In genomic region chrX:20828934-20829333, GRCm38 (mm10) we compare ENCODE assay signal across 8 mouse cellular contexts. TPM values are rescaled to one million over a fixed set of nuclear protein-coding genes. Genes with fewer than 3 reads are reported as not detected.
DNase-seq lines count a peak whose midpoint lies in the region; ATAC-seq lines count a peak whose summit lies in the region.

No protein-coding gene starts in this region.

- no peaks in the 10 kb centered on the region for H3K27me3 ChIP-seq in limb, embryonic 11.5 days (ENCODE audit: control insufficient read depth, insufficient read depth, low read length)
- no peaks in the 10 kb centered on the region for H3K27me3 ChIP-seq in limb, embryonic 10.5 days (ENCODE audit: low read depth, poor library complexity, severe bottlenecking)
- no peaks in the 10 kb centered on the region for H3K27me3 ChIP-seq in hindbrain, embryonic 15.5 days
- H3K27me3 ChIP-seq in midbrain, embryonic 16.5 days (ENCODE audit: control insufficient read depth, insufficient read depth, low read depth, low read length): no peaks in the 10 kb centered on the region

- no peak overlapping the region for H3K9ac ChIP-seq in limb, embryonic 11.5 days (ENCODE audit: low read length)
- H3K9ac ChIP-seq in hindbrain, embryonic 15.5 days: no peak overlapping the region
- H3K9ac ChIP-seq in midbrain, embryonic 16.5 days (ENCODE audit: low read depth, low read length): no peak overlapping the region

- ATAC-seq in limb, embryonic 11.5 days (ENCODE audit: insufficient number of reproducible peaks, low FRiP score, low TSS enrichment, low read depth): no peak
- ATAC-seq in hindbrain, embryonic 15.5 days (ENCODE audit: low FRiP score, low read depth): peak; percentile 74; the same call in 1 of the 2 replicates
- peak; percentile 70; the same call in 1 of the 2 replicates for ATAC-seq in midbrain, embryonic 16.5 days

- 40% methylated on average over 5 of the region's 5 CpGs for WGBS in limb, embryonic 11.5 days
- WGBS in limb, embryonic 10.5 days: 39% methylated on average over 5 of the region's 5 CpGs
- 27% methylated on average over 5 of the region's 5 CpGs for WGBS in hindbrain, embryonic 15.5 days
- 33% methylated on average over 5 of the region's 5 CpGs for WGBS in midbrain, embryonic 16.5 days

- H3K4me3 ChIP-seq in limb, embryonic 11.5 days (ENCODE audit: low read depth, low read length): no peak overlapping the region
- no peak overlapping the region for H3K4me3 ChIP-seq in limb, embryonic 10.5 days
- no peak overlapping the region for H3K4me3 ChIP-seq in hindbrain, embryonic 15.5 days
- H3K4me3 ChIP-seq in midbrain, embryonic 16.5 days (ENCODE audit: low read depth, low read length): no peak overlapping the region

- H3K4me1 ChIP-seq in limb, embryonic 11.5 days (ENCODE audit: control insufficient read depth, insufficient read depth, low read length): no peaks in the 10 kb centered on the region
- no peaks in the 10 kb centered on the region for H3K4me1 ChIP-seq in limb, embryonic 10.5 days
- no peaks in the 10 kb centered on the region for H3K4me1 ChIP-seq in hindbrain, embryonic 15.5 days (replicated peaks)
- no peaks in the 10 kb centered on the region for H3K4me1 ChIP-seq in midbrain, embryonic 16.5 days (ENCODE audit: control insufficient read depth, insufficient read depth, low read length)

- no peak overlapping the region for H3K4me2 ChIP-seq in limb, embryonic 11.5 days (ENCODE audit: low read depth, severe bottlenecking)
- H3K4me2 ChIP-seq in hindbrain, embryonic 15.5 days: no peak overlapping the region
- no peak overlapping the region for H3K4me2 ChIP-seq in midbrain, embryonic 16.5 days (ENCODE audit: low read length)

- no peaks in the 10 kb centered on the region for H3K9me3 ChIP-seq in limb, embryonic 11.5 days (ENCODE audit: control insufficient read depth, low read length)
- H3K9me3 ChIP-seq in limb, embryonic 10.5 days (replicated peaks): no peaks in the 10 kb centered on the region
- no peaks in the 10 kb centered on the region for H3K9me3 ChIP-seq in hindbrain, embryonic 15.5 days
- no peaks in the 10 kb centered on the region for H3K9me3 ChIP-seq in midbrain, embryonic 16.5 days (replicated peaks; ENCODE audit: control insufficient read depth, low read length, poor library complexity, severe bottlenecking)

- no peak overlapping the region for H3K27ac ChIP-seq in limb, embryonic 11.5 days (replicated peaks; ENCODE audit: low read depth, low read length)
- H3K27ac ChIP-seq in limb, embryonic 10.5 days: no peak overlapping the region
- H3K27ac ChIP-seq in hindbrain, embryonic 15.5 days (replicated peaks): peak overlapping the region; percentile 48; the same call in 1 of the 2 replicates
- no peak overlapping the region for H3K27ac ChIP-seq in midbrain, embryonic 16.5 days (ENCODE audit: low read length)

- peak; percentile 34 for DNase-seq in limb, embryonic 11.5 days (ENCODE audit: low spot score)
- DNase-seq in limb, embryonic 10.5 days (ENCODE audit: low spot score): no peak
- peak; percentile 62 to 67 for DNase-seq in cerebellum, adult 18-20 months
- peak; percentile 68 for DNase-seq in gastrocnemius, adult 18-20 months (ENCODE audit: low spot score)
- peak; percentile 49 to 50 for DNase-seq in layer of hippocampus, postnatal 36 days
- DNase-seq in spleen, postnatal 36 days (ENCODE audit: low spot score in 2 of 2): no peak

- H3K36me3 ChIP-seq in limb, embryonic 11.5 days (ENCODE audit: control insufficient read depth, insufficient read depth, low read length): no peaks in the 10 kb centered on the region
- H3K36me3 ChIP-seq in limb, embryonic 10.5 days: no peaks in the 10 kb centered on the region
- no peaks in the 10 kb centered on the region for H3K36me3 ChIP-seq in hindbrain, embryonic 15.5 days
- H3K36me3 ChIP-seq in midbrain, embryonic 16.5 days (ENCODE audit: control insufficient read depth, insufficient read depth, low read length): no peaks in the 10 kb centered on the region

RNA-seq across cellular contexts. Expression of gene Araf, which starts 31.3 kb away (rescaled TPM):
- polyA plus RNA-seq in limb, embryonic 11.5 days (2014; fragmentation: Nextera tagmentation; extraction: Ambion mirVana): 69.8 and 75.0 TPM in 2 replicates
- 80.8 and 96.4 TPM in 2 replicates for polyA plus RNA-seq in limb, embryonic 10.5 days (2016; fragmentation: Nextera tagmentation; extraction: Ambion mirVana)
- 10 to 100 TPM; 93.9 to 96.8 TPM for total RNA-seq in gastrocnemius, adult 18-20 months (2021)
- 348 and 366 TPM in 2 replicates for polyA plus RNA-seq in hindbrain, embryonic 15.5 days (2015; fragmentation: Nextera tagmentation; extraction: Ambion mirVana)
- total RNA-seq in layer of hippocampus, postnatal 36 days (2021): 100 to 1,000 TPM; 186 to 190 TPM
- polyA plus RNA-seq in midbrain, embryonic 16.5 days (2015; fragmentation: Nextera tagmentation; extraction: Ambion mirVana): 379 and 431 TPM in 2 replicates

RNA-seq across cellular contexts. Expression of gene Timp1, which starts 41.0 kb away (rescaled TPM):
- 12.9 and 13.1 TPM in 2 replicates for polyA plus RNA-seq in limb, embryonic 11.5 days (2014; fragmentation: Nextera tagmentation; extraction: Ambion mirVana)
- polyA plus RNA-seq in limb, embryonic 10.5 days (2016; fragmentation: Nextera tagmentation; extraction: Ambion mirVana): 12.8 and 13.5 TPM in 2 replicates
- 1 to 10 TPM in 1 of 2 experiments, under 1 TPM in 1; 0.62 to 1.7 TPM for total RNA-seq in gastrocnemius, adult 18-20 months (2021)
- polyA plus RNA-seq in hindbrain, embryonic 15.5 days (2015; fragmentation: Nextera tagmentation; extraction: Ambion mirVana): 4.2 and 5.3 TPM in 2 replicates
- under 1 TPM; 0.42 to 0.63 TPM for total RNA-seq in layer of hippocampus, postnatal 36 days (2021)
- polyA plus RNA-seq in midbrain, embryonic 16.5 days (2015; fragmentation: Nextera tagmentation; extraction: Ambion mirVana): 2.0 and 2.2 TPM in 2 replicates

Comparison
In these comparisons a context has a peak if more than half of its experiments do, and no peak if none do; other contexts are left out.
1. DNase-seq: peak in limb, embryonic 11.5 days (single experiment), cerebellum, adult 18-20 months (2 of 2), gastrocnemius, adult 18-20 months (single experiment) and layer of hippocampus, postnatal 36 days (2 of 2); none in limb, embryonic 10.5 days (single experiment) and spleen, postnatal 36 days (0 of 2).